Mouse (Mus musculus) kidney, adult 9 months (tissue): Measurements from ENCODE around the gene Rasgrp1.
A peak's percentile ranks its signal among the peaks of the same experiment; 100 is the strongest.

Experiments
- DNase-seq: peaks from one replicate; pipeline ENCODE4 v3.0.0; 2022

Rasgrp1 gene

GRCm38 (mm10) chr2:117342547-117343239, at the start of gene Rasgrp1:
Gene Rasgrp1 (minus strand): TSS chr2:117343001.
- DNase-seq = peak; percentile 23

GRCm38 (mm10) chr2:117389925-117390892, 47.4 kb upstream of the Rasgrp1 start:
- DNase-seq = no peak

GRCm38 (mm10) chr2:117389460-117389859, 46.7 kb upstream of the Rasgrp1 start:
- no peak for DNase-seq

GRCm38 (mm10) chr2:117388121-117388520, 45.3 kb upstream of the Rasgrp1 start:
- no peak for DNase-seq

GRCm38 (mm10) chr2:117386981-117387705, 44.3 kb upstream of the Rasgrp1 start:
- DNase-seq = no peak

GRCm38 (mm10) chr2:117386036-117386590, 43.3 kb upstream of the Rasgrp1 start:
- DNase-seq = no peak

GRCm38 (mm10) chr2:117381314-117381713, 38.5 kb upstream of the Rasgrp1 start:
- peak; percentile 27 for DNase-seq

- DNase-seq = peak; percentile 17
These were observed 31.6 kb upstream of the Rasgrp1 start for GRCm38 (mm10) chr2:117374293-117374830.

GRCm38 (mm10) chr2:117371706-117372105, 28.9 kb upstream of the Rasgrp1 start:
- DNase-seq = no peak

- no peak for DNase-seq
These were observed 23.7 kb upstream of the Rasgrp1 start for GRCm38 (mm10) chr2:117366478-117366877.

GRCm38 (mm10) chr2:117364056-117364455, 21.3 kb upstream of the Rasgrp1 start:
- DNase-seq = peak; percentile 38

GRCm38 (mm10) chr2:117357939-117358338, 15.1 kb upstream of the Rasgrp1 start:
- no peak for DNase-seq

- DNase-seq = no peak
These were observed 9.7 kb upstream of the Rasgrp1 start for GRCm38 (mm10) chr2:117352305-117353123.

GRCm38 (mm10) chr2:117350138-117350537, 7.3 kb upstream of the Rasgrp1 start:
- DNase-seq = no peak

GRCm38 (mm10) chr2:117343240-117343624, 431 bp upstream of the Rasgrp1 start:
- peak; percentile 28 for DNase-seq

GRCm38 (mm10) chr2:117342090-117342546, 683 bp downstream of the Rasgrp1 start:
- DNase-seq = peak; percentile 64

- DNase-seq = no peak
These were observed 4.3 kb downstream of the Rasgrp1 start for GRCm38 (mm10) chr2:117338501-117338900.

- no peak for DNase-seq
These were observed 4.9 kb downstream of the Rasgrp1 start for GRCm38 (mm10) chr2:117337902-117338301.

GRCm38 (mm10) chr2:117336946-117337665, 5.7 kb downstream of the Rasgrp1 start:
- DNase-seq = no peak

GRCm38 (mm10) chr2:117335552-117336188, 7.1 kb downstream of the Rasgrp1 start:
- DNase-seq = no peak
